In the genomic region with DNA sequence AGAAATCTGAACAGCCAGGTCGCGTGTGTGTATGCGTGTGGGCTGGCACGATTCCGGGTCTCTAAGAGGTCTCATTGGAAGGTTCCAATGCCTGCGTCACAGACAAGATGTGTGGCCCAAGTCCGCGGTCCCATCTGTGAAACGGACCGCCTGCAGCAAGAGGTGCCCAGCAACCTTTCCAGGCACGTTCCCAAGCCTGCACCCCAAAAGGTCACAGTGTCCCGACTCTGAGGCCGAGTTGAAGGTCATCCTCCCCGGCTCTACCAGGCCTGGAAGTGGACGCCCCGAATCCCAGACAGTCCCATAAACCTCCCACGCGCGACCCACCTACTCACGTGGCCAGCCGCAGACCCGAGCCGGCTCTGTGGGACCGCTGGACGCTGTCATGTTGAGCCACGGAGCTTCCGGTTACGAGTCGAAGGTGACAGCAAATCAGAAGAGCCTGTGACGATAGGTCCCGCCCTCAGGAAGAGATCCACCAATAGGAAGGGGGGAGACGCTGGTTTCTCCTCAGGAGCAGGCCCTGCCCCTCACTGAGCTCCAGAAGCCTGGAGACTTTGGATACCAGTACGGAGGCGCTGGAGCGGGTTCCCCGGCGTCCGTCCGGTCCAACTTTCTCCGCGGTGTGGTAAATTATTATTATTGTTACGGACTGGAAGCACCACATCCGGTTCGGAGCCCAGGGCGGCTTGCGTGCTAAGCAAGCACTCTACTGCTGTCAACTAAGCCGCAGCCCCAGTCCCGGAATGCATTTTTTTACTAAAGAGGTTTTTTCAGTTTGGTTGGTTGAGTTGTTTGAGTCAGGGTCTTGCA, we compare ENCODE assay signal across 8 mouse cellular contexts. TPM values are rescaled to one million over a fixed set of nuclear protein-coding genes. Genes with fewer than 3 reads are reported as not detected.
DNase-seq lines count a peak whose midpoint lies in the region; ATAC-seq lines count a peak whose summit lies in the region.

A gene (minus strand): TSS at position 417 of the 813 bp plus-strand sequence.

- WGBS in forebrain, embryonic 14.5 days: under 1% methylated on average over 48 of the region's 48 CpGs
- under 1% methylated on average over 48 of the region's 48 CpGs for WGBS in neural tube, embryonic 15.5 days

- H3K4me3 ChIP-seq in forebrain, embryonic 14.5 days (ENCODE audit: low read depth, low read length): peak within 1 kb of the TSS; percentile 78
- H3K4me3 ChIP-seq in neural tube, embryonic 15.5 days (replicated peaks): peak within 1 kb of the TSS; percentile 63

- 0 out of 2 replicates have a peak, but pooled peaks cover 6% of the 10 kb centered on the region for H3K36me3 ChIP-seq in forebrain, embryonic 14.5 days (ENCODE audit: control insufficient read depth, insufficient read depth, low read length)
- H3K36me3 ChIP-seq in neural tube, embryonic 15.5 days: peaks cover 8% of the 10 kb centered on the region; the same call in 1 of the 2 replicates

- intact Hi-C loops in heart, postnatal 14 days (cut with DNase I): no loop called here

- H3K4me2 ChIP-seq in forebrain, embryonic 14.5 days (ENCODE audit: low read length): peak within 1 kb of the TSS; percentile 67
- peak within 1 kb of the TSS; percentile 78 for H3K4me2 ChIP-seq in neural tube, embryonic 15.5 days

- H3K9ac ChIP-seq in forebrain, embryonic 14.5 days (ENCODE audit: low read length): peak within 1 kb of the TSS; percentile 79
- peak within 1 kb of the TSS; percentile 65 for H3K9ac ChIP-seq in neural tube, embryonic 15.5 days (replicated peaks)

- H3K27me3 ChIP-seq in forebrain, embryonic 14.5 days (replicated peaks; ENCODE audit: control insufficient read depth, insufficient read depth, low read length): no peaks in the 10 kb centered on the region
- H3K27me3 ChIP-seq in neural tube, embryonic 15.5 days (replicated peaks): no peaks in the 10 kb centered on the region

- peak; percentile 100 for ATAC-seq in forebrain, embryonic 14.5 days
- peak; percentile 99 for ATAC-seq in neural tube, embryonic 15.5 days (ENCODE audit: low FRiP score)

- H3K9me3 ChIP-seq in forebrain, embryonic 14.5 days (replicated peaks; ENCODE audit: control insufficient read depth, low read length): no peaks in the 10 kb centered on the region
- H3K9me3 ChIP-seq in neural tube, embryonic 15.5 days (replicated peaks): no peaks in the 10 kb centered on the region

- H3K27ac ChIP-seq in forebrain, embryonic 14.5 days (ENCODE audit: low read depth, low read length): peak within 1 kb of the TSS; percentile 21; the same call in 1 of the 2 replicates
- peak within 1 kb of the TSS; percentile 86 for H3K27ac ChIP-seq in neural tube, embryonic 15.5 days (replicated peaks)

- H3K4me1 ChIP-seq in forebrain, embryonic 14.5 days (ENCODE audit: control insufficient read depth, insufficient read depth, low read length): no peaks in the 10 kb centered on the region; the same call in 1 of the 2 replicates
- peaks cover 27% of the 10 kb centered on the region for H3K4me1 ChIP-seq in neural tube, embryonic 15.5 days

- DNase-seq in ES-CJ7 (ENCODE audit: low read depth, low spot score): peak; percentile 95
- DNase-seq in cerebellum, adult 11 months: peak; percentile 93
- DNase-seq in forebrain, embryonic 14.5 days (ENCODE audit: low spot score): peak; percentile 98
- peak; percentile 90 to 92 for DNase-seq in heart, postnatal 14 days
- DNase-seq in layer of hippocampus, adult 11-12 months (ENCODE audit: low spot score): peak; percentile 97
- DNase-seq in lung, adult 18-20 months: peak; percentile 96
- peak; percentile 95 for DNase-seq in testis, postnatal 14 days (ENCODE audit: low spot score)

RNA-seq across cellular contexts. Expression of the gene that starts here (rescaled TPM):
- 47.2 and 56.2 TPM in 2 replicates for polyA plus RNA-seq in forebrain, embryonic 14.5 days (2014; fragmentation: Nextera tagmentation; extraction: Ambion mirVana)
- total RNA-seq in heart, postnatal 14 days (2021): 10 to 100 TPM; 91.7 to 91.8 TPM
- 63.9 and 65.5 TPM in 2 replicates for polyA plus RNA-seq in neural tube, embryonic 15.5 days (2015; fragmentation: Nextera tagmentation; extraction: Ambion mirVana)

Comparison
In these comparisons a context has a peak if more than half of its experiments do, and no peak if none do; other contexts are left out.
1. Peak in every context shown above with its lines: DNase-seq, ATAC-seq, H3K4me3 ChIP-seq and H3K27ac ChIP-seq.